Mouse (Mus musculus): Measurements from ENCODE around the gene Enox1.

DNA sequence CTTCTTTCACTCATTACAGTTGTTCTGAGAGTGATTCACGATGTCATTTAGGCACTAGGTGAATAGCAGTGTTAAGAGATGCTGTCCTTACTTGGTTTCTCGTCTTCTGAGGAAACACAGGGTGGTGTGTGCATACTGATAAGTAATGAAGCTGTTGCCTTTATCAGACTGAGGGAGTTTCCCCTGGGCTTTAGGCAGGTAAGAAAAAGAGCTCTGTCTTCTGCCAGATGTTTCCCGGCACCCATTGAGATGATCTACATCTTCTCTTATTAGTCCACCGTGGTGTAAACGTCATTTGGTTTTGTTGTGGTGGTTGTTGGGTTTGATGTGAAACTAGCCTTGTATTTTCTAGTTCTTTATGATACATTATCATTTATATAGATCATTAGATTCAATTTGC lies 392.4 kb downstream of the Enox1 start:
- TF ChIP-seq MAZ (IDR thresholded peaks at IDR 0.05; ENCODE audit: low read depth, low read length) (no peak), MAFK (IDR thresholded peaks at IDR 0.05; ENCODE audit: insufficient replicate concordance, low read length) (no peak), MYC (IDR thresholded peaks at IDR 0.05; ENCODE audit: low read depth, low read length) (no peak), JUND (conservative IDR thresholded peaks at IDR 0.05; ENCODE audit: low read depth, low read length) (no peak), EP300 (IDR thresholded peaks at IDR 0.05; ENCODE audit: low read length) (no peak), PAX5 (IDR thresholded peaks at IDR 0.05; ENCODE audit: low read length) (no peak), USF1 (IDR thresholded peaks at IDR 0.05; ENCODE audit: low read depth, low read length) (no peak), CTCF (conservative IDR thresholded peaks at IDR 0.05 in 1 of 2, IDR thresholded peaks at IDR 0.05 in 1 of 2; ENCODE audit: low read depth in 2 of 2, low read length in 2 of 2) (no peak), NELFE (IDR thresholded peaks at IDR 0.05; ENCODE audit: low read depth, low read length) (no peak), ZKSCAN1 (IDR thresholded peaks at IDR 0.05; ENCODE audit: borderline replicate concordance, low read depth, low read length) (no peak), NRF1 (IDR thresholded peaks at IDR 0.05; ENCODE audit: low read depth, low read length) (no peak), POLR2A (IDR thresholded peaks at IDR 0.05; ENCODE audit: low read depth, low read length) (no peak), SIN3A (IDR thresholded peaks at IDR 0.05; ENCODE audit: low read length) (no peak), RCOR1 (conservative IDR thresholded peaks at IDR 0.05; ENCODE audit: low read depth, low read length) (no peak)
